Mouse (Mus musculus) liver, embryonic 15.5 days (tissue): Measurements from ENCODE around the gene Map3k15. TPM values are rescaled to one million over a fixed set of nuclear protein-coding genes. Genes with fewer than 3 reads are reported as not detected.

Source experiments
- ATAC-seq: fragments of 200-750 bp; cut with Nextera tagmentation; 2 replicates; pipeline ENCODE4 v1.8.0; 2017; ENCODE audit warnings: moderate number of reproducible peaks, mild to moderate bottlenecking, moderate library complexity; ENCODE audit not compliant: insufficient read depth
- H3K27ac ChIP-seq: fragments of 300-500 bp; sonication (generic); replicated peaks from 2 replicates; pipeline ENCODE4 v1.5.1; 2015; ENCODE audit warnings: mild to moderate bottlenecking, inconsistent platforms
- H3K27me3 ChIP-seq: fragments of 300-500 bp; sonication (generic); 2 replicates; pipeline ENCODE4 v1.6.1; 2015; ENCODE audit warnings: mild to moderate bottlenecking, inconsistent platforms
- H3K36me3 ChIP-seq: fragments of 300-500 bp; sonication (generic); replicated peaks from 2 replicates; pipeline ENCODE4 v1.6.1; 2015; ENCODE audit warnings: moderate library complexity, mild to moderate bottlenecking, inconsistent platforms
- H3K4me1 ChIP-seq: fragments of 300-500 bp; sonication (generic); replicated peaks from 2 replicates; pipeline ENCODE4 v1.6.1; 2015; ENCODE audit warnings: inconsistent platforms
- H3K4me2 ChIP-seq: fragments of 300-500 bp; sonication (generic); 2 replicates; pipeline ENCODE4 v1.6.1; 2015; ENCODE audit warnings: moderate library complexity, mild to moderate bottlenecking, inconsistent platforms
- H3K4me3 ChIP-seq: fragments of 300-500 bp; sonication (generic); replicated peaks from 2 replicates; pipeline ENCODE4 v1.5.1; 2015; ENCODE audit warnings: mild to moderate bottlenecking, inconsistent platforms
- H3K9ac ChIP-seq: fragments of 300-500 bp; sonication (generic); 2 replicates; pipeline ENCODE4 v1.6.1; 2015; ENCODE audit warnings: moderate library complexity, mild to moderate bottlenecking, inconsistent platforms
- H3K9me3 ChIP-seq: fragments of 300-500 bp; sonication (generic); replicated peaks from 2 replicates; pipeline ENCODE4 v1.6.1; 2016; ENCODE audit warnings: inconsistent platforms
- WGBS: fragments of 180-500 bp; shearing (Covaris S2); methylation state at CpG from one replicate; pipeline ENCODE4 v1.1.7; 2015; ENCODE audit warnings: mixed read lengths; ENCODE audit not compliant: insufficient replicate concordance; 5-methylcytosine and 5-hydroxymethylcytosine counted together
- polyA plus RNA-seq: library from polyadenylated mRNA; unstranded; fragments of >200 nt; fragmentation: Nextera tagmentation; extraction: Ambion mirVana; gene quantifications from 2 replicates; pipeline ENCODE4 v1.2.1, GENCODE M21; 2015

Gene Map3k15
- polyA plus RNA-seq, 1 experiment from 2014 or later: 0.15 TPM

- 68% methylated on average over 3 of the region's 3 CpGs for whole genome bisulfite sequencing
- H3K9me3 ChIP-seq: no peaks in the 10 kb centered on the region
- no peak for ATAC-seq
- no peak overlapping the region for H3K4me2 ChIP-seq
- no peak overlapping the region for H3K4me3 ChIP-seq
- H3K27ac ChIP-seq: no peak overlapping the region
- H3K27me3 ChIP-seq: no peaks in the 10 kb centered on the region
- no peaks in the 10 kb centered on the region for H3K36me3 ChIP-seq
- H3K4me1 ChIP-seq: no peaks in the 10 kb centered on the region
- no peak overlapping the region for H3K9ac ChIP-seq
Observed at GRCm38 (mm10) chrX:159971091-159971779, 17.0 kb upstream of the Map3k15 start.

- no peak for ATAC-seq
- H3K27me3 ChIP-seq: no peaks in the 10 kb centered on the region; the same call in 1 of the 2 replicates
- H3K27ac ChIP-seq: no peak overlapping the region
- no peak overlapping the region for H3K4me2 ChIP-seq
- no peaks in the 10 kb centered on the region for H3K4me1 ChIP-seq
- 29% methylated on average over 5 of the region's 5 CpGs for WGBS
- H3K9me3 ChIP-seq: no peaks in the 10 kb centered on the region
- H3K9ac ChIP-seq: no peak overlapping the region
- H3K4me3 ChIP-seq: no peak overlapping the region
- H3K36me3 ChIP-seq: no peaks in the 10 kb centered on the region
Observed at GRCm38 (mm10) chrX:159973730-159974129, 14.5 kb upstream of the Map3k15 start.

GRCm38 (mm10) chrX:159976243-159976642, 12.0 kb upstream of the Map3k15 start:
- Histone ChIP-seq H3K4me2 (no peak overlapping the region), H3K4me3 (no peak overlapping the region), H3K36me3 (no peaks in the 10 kb centered on the region), H3K27ac (no peak overlapping the region), H3K4me1 (no peaks in the 10 kb centered on the region), H3K27me3 (no peaks in the 10 kb centered on the region; the same call in none of the 2 replicates), H3K9ac (no peak overlapping the region), H3K9me3 (no peaks in the 10 kb centered on the region)
- no peak for ATAC-seq
- 50% methylated on average over 3 of the region's 3 CpGs for WGBS

GRCm38 (mm10) chrX:159995808-159996207, 7.6 kb downstream of the Map3k15 start:
- WGBS: 54% methylated on average over 6 of the region's 6 CpGs
- no peak for ATAC-seq
- Histone ChIP-seq H3K27me3 (peaks cover 3% of the 10 kb centered on the region; the same call in 1 of the 2 replicates), H3K36me3 (no peaks in the 10 kb centered on the region), H3K9ac (no peak overlapping the region), H3K4me2 (no peak overlapping the region), H3K9me3 (no peaks in the 10 kb centered on the region), H3K4me1 (no peaks in the 10 kb centered on the region), H3K27ac (no peak overlapping the region), H3K4me3 (no peak overlapping the region)

GRCm38 (mm10) chrX:160053306-160053705, 65.1 kb downstream of the Map3k15 start:
- Histone ChIP-seq H3K36me3 (no peaks in the 10 kb centered on the region), H3K4me2 (no peak overlapping the region), H3K4me3 (no peak overlapping the region), H3K27ac (no peak overlapping the region), H3K27me3 (0 out of 2 replicates have a peak, but pooled peaks cover 4% of the 10 kb centered on the region), H3K4me1 (no peaks in the 10 kb centered on the region), H3K9ac (no peak overlapping the region), H3K9me3 (no peaks in the 10 kb centered on the region)
- ATAC-seq: no peak
- WGBS: 46% methylated on average over 1 of the region's 1 CpGs

- Histone ChIP-seq H3K4me3 (no peak overlapping the region), H3K9ac (no peak overlapping the region), H3K27me3 (no peaks in the 10 kb centered on the region), H3K4me2 (no peak overlapping the region), H3K36me3 (no peaks in the 10 kb centered on the region), H3K9me3 (no peaks in the 10 kb centered on the region), H3K4me1 (no peaks in the 10 kb centered on the region), H3K27ac (no peak overlapping the region)
- WGBS: 73% methylated on average over 5 of the region's 5 CpGs
- no peak for ATAC-seq
Observed at GRCm38 (mm10) chrX:160054643-160055042, 66.4 kb downstream of the Map3k15 start.

GRCm38 (mm10) chrX:160091973-160092372, 103.7 kb downstream of the Map3k15 start:
- H3K27me3 ChIP-seq: no peaks in the 10 kb centered on the region
- H3K27ac ChIP-seq: no peak overlapping the region
- H3K36me3 ChIP-seq: no peaks in the 10 kb centered on the region
- ATAC-seq: no peak
- no peak overlapping the region for H3K9ac ChIP-seq
- no peak overlapping the region for H3K4me3 ChIP-seq
- no peaks in the 10 kb centered on the region for H3K4me1 ChIP-seq
- WGBS: 55% methylated on average over 1 of the region's 1 CpGs
- H3K4me2 ChIP-seq: no peak overlapping the region
- no peaks in the 10 kb centered on the region for H3K9me3 ChIP-seq

- no peaks in the 10 kb centered on the region for H3K4me1 ChIP-seq
- 35% methylated on average over 4 of the region's 4 CpGs for WGBS
- no peaks in the 10 kb centered on the region for H3K36me3 ChIP-seq
- no peak overlapping the region for H3K4me3 ChIP-seq
- no peaks in the 10 kb centered on the region for H3K27me3 ChIP-seq
- no peak for ATAC-seq
- H3K9me3 ChIP-seq: no peaks in the 10 kb centered on the region
- no peak overlapping the region for H3K9ac ChIP-seq
- H3K27ac ChIP-seq: no peak overlapping the region
- H3K4me2 ChIP-seq: no peak overlapping the region
Observed at GRCm38 (mm10) chrX:160107817-160108216, 119.6 kb downstream of the Map3k15 start.

GRCm38 (mm10) chrX:160113777-160114176, 125.5 kb downstream of the Map3k15 start:
- H3K9me3 ChIP-seq: no peaks in the 10 kb centered on the region
- H3K27ac ChIP-seq: no peak overlapping the region
- 45% methylated on average over 1 of the region's 1 CpGs for WGBS
- H3K36me3 ChIP-seq: no peaks in the 10 kb centered on the region
- H3K4me2 ChIP-seq: no peak overlapping the region
- H3K4me1 ChIP-seq: no peaks in the 10 kb centered on the region
- no peaks in the 10 kb centered on the region for H3K27me3 ChIP-seq
- H3K9ac ChIP-seq: no peak overlapping the region
- no peak for ATAC-seq
- H3K4me3 ChIP-seq: no peak overlapping the region

- Histone ChIP-seq H3K4me3 (no peak overlapping the region), H3K27me3 (no peaks in the 10 kb centered on the region), H3K4me1 (no peaks in the 10 kb centered on the region), H3K9me3 (no peaks in the 10 kb centered on the region), H3K27ac (no peak overlapping the region), H3K4me2 (no peak overlapping the region), H3K36me3 (0 out of 2 replicates have a peak, but pooled peaks cover under 1% of the 10 kb centered on the region), H3K9ac (no peak overlapping the region)
- no peak for ATAC-seq
Observed at GRCm38 (mm10) chrX:160116074-160116473, 127.8 kb downstream of the Map3k15 start.

GRCm38 (mm10) chrX:160116658-160117057, 128.4 kb downstream of the Map3k15 start:
- Histone ChIP-seq H3K4me1 (no peaks in the 10 kb centered on the region), H3K4me3 (no peak overlapping the region), H3K36me3 (0 out of 2 replicates have a peak, but pooled peaks cover 6% of the 10 kb centered on the region), H3K4me2 (no peak overlapping the region), H3K9ac (no peak overlapping the region), H3K9me3 (no peaks in the 10 kb centered on the region), H3K27me3 (no peaks in the 10 kb centered on the region), H3K27ac (no peak overlapping the region)
- ATAC-seq: no peak; the same call in 1 of the 2 replicates
- WGBS: 56% methylated on average over 3 of the region's 3 CpGs
